Mouse (Mus musculus): Measurements from ENCODE around the gene Nploc4. TPM values are rescaled to one million over a fixed set of nuclear protein-coding genes. Genes with fewer than 3 reads are reported as not detected.

The Nploc4 gene
- polyA plus RNA-seq, 1 experiment, result 71.4 TPM

GRCm38 (mm10) chr11:120378611-120379540 is 58.6 kb downstream of the Nploc4 start, which contains the start of gene Faap100:
Gene Faap100, minus strand, starts transcription at chr11:120378764.
- DNase-seq (ENCODE audit: low read depth), result peak; percentile 49

GRCm38 (mm10) chr11:120378031-120378610 is 59.4 kb downstream of the Nploc4 start:
- DNase-seq (ENCODE audit: low read depth), result no peak

GRCm38 (mm10) chr11:120377337-120377736 is 60.2 kb downstream of the Nploc4 start:
- no peak for DNase-seq (ENCODE audit: low read depth)

- no peak for DNase-seq (ENCODE audit: low read depth)
Measured at GRCm38 (mm10) chr11:120376302-120377160, 61.0 kb downstream of the Nploc4 start.

- DNase-seq (ENCODE audit: low read depth), result no peak
Measured at GRCm38 (mm10) chr11:120375324-120375723, 62.2 kb downstream of the Nploc4 start.

- no peak for DNase-seq (ENCODE audit: low read depth)
Measured at GRCm38 (mm10) chr11:120373820-120374586, 63.5 kb downstream of the Nploc4 start.

- DNase-seq (ENCODE audit: low read depth), result no peak
Measured at GRCm38 (mm10) chr11:120373025-120373424, 64.5 kb downstream of the Nploc4 start.

- no peak for DNase-seq (ENCODE audit: low read depth)
Measured at GRCm38 (mm10) chr11:120369656-120370055, 67.9 kb downstream of the Nploc4 start.

GRCm38 (mm10) chr11:120366443-120367027 is 71.0 kb downstream of the Nploc4 start:
- DNase-seq (ENCODE audit: low read depth), result no peak

- DNase-seq (ENCODE audit: low read depth), result no peak
Measured at GRCm38 (mm10) chr11:120362891-120363290, 74.6 kb downstream of the Nploc4 start.

- DNase-seq (ENCODE audit: low read depth), result no peak
Measured at GRCm38 (mm10) chr11:120361295-120361694, 76.2 kb downstream of the Nploc4 start, which contains the start of gene Fscn2. Gene Fscn2, plus strand, starts transcription at chr11:120361534.

- DNase-seq (ENCODE audit: low read depth), result no peak
Measured at GRCm38 (mm10) chr11:120360755-120361154, 76.8 kb downstream of the Nploc4 start.

GRCm38 (mm10) chr11:120360062-120360461 is 77.4 kb downstream of the Nploc4 start:
- no peak for DNase-seq (ENCODE audit: low read depth)

GRCm38 (mm10) chr11:120359391-120359790 is 78.1 kb downstream of the Nploc4 start:
- DNase-seq (ENCODE audit: low read depth), result no peak

- no peak for DNase-seq (ENCODE audit: low read depth)
Measured at GRCm38 (mm10) chr11:120357791-120358401, 79.6 kb downstream of the Nploc4 start.

GRCm38 (mm10) chr11:120356900-120357299 is 80.6 kb downstream of the Nploc4 start:
- DNase-seq (ENCODE audit: low read depth), result no peak

GRCm38 (mm10) chr11:120356319-120356840 is 81.1 kb downstream of the Nploc4 start:
- no peak for DNase-seq (ENCODE audit: low read depth)

- no peak for DNase-seq (ENCODE audit: low read depth)
Measured at GRCm38 (mm10) chr11:120355277-120356039, 82.0 kb downstream of the Nploc4 start.
